Mouse (Mus musculus) midbrain, embryonic 16.5 days (tissue): Measurements from ENCODE around the gene Dst. TPM values are rescaled to one million over a fixed set of nuclear protein-coding genes. Genes with fewer than 3 reads are reported as not detected.

ENCODE experiments used
- ATAC-seq: fragments of 200-750 bp; cut with Nextera tagmentation; 2 replicates; pipeline ENCODE4 v1.8.0; 2017; ENCODE audit warnings: moderate TSS enrichment
- H3K27ac ChIP-seq: fragments of 300-500 bp; sonication (generic); 2 replicates; pipeline ENCODE4 v1.5.1; 2014; ENCODE audit warnings: mild to moderate bottlenecking, low read length, mixed read lengths
- H3K27me3 ChIP-seq: fragments of 300-500 bp; sonication (generic); 2 replicates; pipeline ENCODE4 v1.6.1; 2014; ENCODE audit warnings: low read depth, low read length, mixed read lengths; ENCODE audit not compliant: control insufficient read depth, insufficient read depth
- H3K36me3 ChIP-seq: fragments of 300-500 bp; sonication (generic); 2 replicates; pipeline ENCODE4 v1.6.1; 2014; ENCODE audit warnings: mild to moderate bottlenecking, low read length, moderate library complexity, mixed read lengths; ENCODE audit not compliant: control insufficient read depth, insufficient read depth
- H3K4me1 ChIP-seq: fragments of 300-500 bp; sonication (generic); 2 replicates; pipeline ENCODE4 v1.6.1; 2014; ENCODE audit warnings: mild to moderate bottlenecking, low read length, mixed read lengths; ENCODE audit not compliant: control insufficient read depth, insufficient read depth
- H3K4me2 ChIP-seq: fragments of 300-500 bp; sonication (generic); 2 replicates; pipeline ENCODE4 v1.6.1; 2014; ENCODE audit warnings: mild to moderate bottlenecking, low read length, mixed read lengths
- H3K4me3 ChIP-seq: fragments of 300-500 bp; sonication (generic); 2 replicates; pipeline ENCODE4 v1.5.1; 2014; ENCODE audit warnings: low read depth, mild to moderate bottlenecking, low read length, moderate library complexity, mixed read lengths
- H3K9ac ChIP-seq: fragments of 300-500 bp; sonication (generic); 2 replicates; pipeline ENCODE4 v1.6.1; 2014; ENCODE audit warnings: low read depth, low read length, mixed read lengths
- H3K9me3 ChIP-seq: fragments of 300-500 bp; sonication (generic); replicated peaks from 2 replicates; pipeline ENCODE4 v1.6.1; 2014; ENCODE audit warnings: mild to moderate bottlenecking, low read length, mixed read lengths; ENCODE audit not compliant: control insufficient read depth, poor library complexity, severe bottlenecking
- WGBS: fragments of 180-500 bp; shearing (Covaris S2); extraction: QIAGEN DNeasy Blood & Tissue Kit; methylation state at CpG from one replicate; pipeline ENCODE4 v1.1.7; 2014; 5-methylcytosine and 5-hydroxymethylcytosine counted together
- polyA plus RNA-seq: library from polyadenylated mRNA; unstranded; fragments of >200 nt; fragmentation: Nextera tagmentation; extraction: Ambion mirVana; gene quantifications from 2 replicates; pipeline ENCODE4 v1.2.1, GENCODE M21; 2015

Gene Dst
- polyA plus RNA-seq, 1 experiment from 2014 or later, result 36.1 TPM

DNA sequence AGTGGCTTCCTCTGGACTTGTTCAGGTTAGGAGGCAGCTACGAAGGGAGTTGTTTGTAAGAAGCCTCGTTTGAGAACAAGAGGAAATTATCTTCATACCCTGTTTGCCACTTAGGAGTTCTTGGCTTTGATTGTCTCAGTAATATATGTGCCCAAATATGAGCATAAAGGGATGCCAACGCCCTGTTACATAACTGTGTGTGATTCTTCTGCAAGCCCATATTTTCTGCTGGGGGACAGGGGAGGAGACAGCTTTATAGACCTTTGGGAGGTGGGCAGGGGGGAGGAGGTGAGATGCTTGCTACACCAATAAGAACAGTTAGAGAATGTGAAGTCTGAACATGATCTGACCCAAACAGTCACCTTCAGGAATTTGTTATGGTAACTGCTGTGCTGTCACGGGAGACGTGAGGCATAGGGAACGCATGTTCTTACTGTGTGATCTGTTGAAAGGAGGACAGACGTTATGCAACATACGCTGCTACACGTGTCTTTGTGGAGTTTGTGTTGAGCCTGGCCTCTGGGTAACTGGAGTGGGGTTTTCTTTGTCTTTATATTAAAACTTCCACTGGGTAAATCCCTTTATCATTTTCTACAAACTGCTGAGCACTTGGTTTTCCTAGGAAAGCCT is 235.0 kb downstream of the Dst start:
- no peak overlapping the region for H3K27ac ChIP-seq
- H3K27me3 ChIP-seq, result no peaks in the 10 kb centered on the region
- H3K9me3 ChIP-seq, result no peaks in the 10 kb centered on the region
- H3K4me3 ChIP-seq, result no peak overlapping the region
- no peak for ATAC-seq
- no peak overlapping the region for H3K9ac ChIP-seq
- WGBS, result 54% methylated on average over 9 of the region's 9 CpGs
- H3K4me1 ChIP-seq, result peaks cover 10% of the 10 kb centered on the region; the same call in 1 of the 2 replicates
- no peaks in the 10 kb centered on the region for H3K36me3 ChIP-seq
- no peak overlapping the region for H3K4me2 ChIP-seq

DNA sequence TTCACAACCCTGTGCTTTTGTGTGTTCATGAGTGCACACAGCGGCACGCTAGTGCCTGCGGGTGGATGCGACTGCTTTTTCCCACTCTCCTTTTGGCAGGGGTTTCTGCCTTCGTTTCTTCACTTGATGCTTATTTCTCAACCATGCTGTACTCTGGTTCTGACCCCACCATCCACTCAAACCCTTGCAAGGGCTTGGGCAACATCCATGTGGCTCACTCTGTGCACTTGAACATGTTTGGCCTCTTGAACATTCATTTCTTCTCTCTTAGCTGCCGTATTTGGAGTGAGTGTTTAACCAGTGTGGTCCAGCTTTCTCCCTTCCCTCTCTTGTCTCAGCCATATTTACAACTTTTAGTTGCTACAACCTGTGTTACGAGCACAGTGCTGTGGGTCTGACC is 236.8 kb downstream of the Dst start:
- Histone ChIP-seq H3K27ac (no peak overlapping the region), H3K9me3 (no peaks in the 10 kb centered on the region), H3K4me1 (peaks cover 7% of the 10 kb centered on the region; the same call in 1 of the 2 replicates), H3K9ac (no peak overlapping the region), H3K27me3 (no peaks in the 10 kb centered on the region), H3K4me2 (no peak overlapping the region), H3K36me3 (no peaks in the 10 kb centered on the region), H3K4me3 (no peak overlapping the region)
- ATAC-seq, result no peak
- 93% methylated on average over 7 of the region's 7 CpGs for WGBS

DNA sequence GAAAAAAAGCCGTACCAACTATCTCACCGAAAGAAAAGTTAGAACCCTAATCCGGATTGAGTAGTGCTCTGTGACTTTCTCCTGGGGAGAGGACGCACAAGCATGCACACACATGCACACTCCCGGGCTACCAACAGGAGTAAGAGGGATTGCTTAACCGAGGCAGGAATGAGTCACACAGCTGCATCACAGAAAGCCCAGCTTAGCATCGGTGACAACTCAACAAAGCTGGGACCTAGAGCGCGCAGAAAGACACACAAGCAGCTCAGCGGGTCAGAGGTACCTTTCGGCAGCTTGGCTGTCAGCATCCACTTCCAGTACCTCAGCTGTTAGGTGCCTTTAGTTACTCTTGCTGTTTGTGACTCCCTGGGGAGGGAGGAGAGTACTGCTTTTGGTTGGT is 240.0 kb downstream of the Dst start:
- Histone ChIP-seq H3K27me3 (no peaks in the 10 kb centered on the region), H3K27ac (no peak overlapping the region), H3K4me1 (peaks cover 6% of the 10 kb centered on the region; the same call in 1 of the 2 replicates), H3K4me2 (no peak overlapping the region), H3K4me3 (no peak overlapping the region), H3K9me3 (no peaks in the 10 kb centered on the region), H3K9ac (no peak overlapping the region), H3K36me3 (no peaks in the 10 kb centered on the region)
- WGBS, result 95% methylated on average over 11 of the region's 11 CpGs
- ATAC-seq, result no peak

DNA sequence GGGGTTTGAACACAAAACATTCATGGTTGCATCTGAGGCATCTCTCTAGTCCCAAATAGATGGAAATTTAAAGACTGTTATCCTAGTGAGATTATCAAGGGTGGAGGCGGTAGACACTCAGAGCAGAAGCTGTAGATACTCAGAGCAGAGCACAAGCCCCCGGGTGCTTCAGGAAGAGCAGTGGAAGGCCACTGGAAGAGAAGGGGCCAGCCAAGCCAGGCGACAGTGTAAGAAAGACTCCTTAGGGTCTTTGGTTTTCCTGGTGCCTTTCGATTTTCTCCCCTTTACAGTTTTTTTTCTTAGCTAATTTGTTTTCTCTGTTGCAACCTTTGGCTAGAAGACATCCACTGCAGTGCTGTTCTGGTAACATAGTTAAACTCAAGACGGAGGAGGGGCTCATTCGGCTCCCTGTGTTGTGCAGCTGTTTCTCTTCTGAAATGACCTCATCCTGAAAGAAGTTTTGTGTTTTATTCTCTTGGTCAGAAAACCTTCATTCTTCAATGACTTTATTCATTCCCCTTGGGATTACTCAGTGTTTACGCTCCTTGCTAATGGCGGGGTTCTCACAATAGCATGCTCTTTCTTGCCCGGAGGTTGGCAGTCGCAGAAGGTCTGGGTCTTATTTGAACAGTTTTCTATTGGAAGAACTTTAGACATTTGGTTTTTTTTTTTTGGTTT is 242.5 kb downstream of the Dst start:
- WGBS, result 32% methylated on average over 10 of the region's 10 CpGs
- no peak overlapping the region for H3K9ac ChIP-seq
- H3K4me3 ChIP-seq, result no peak overlapping the region
- H3K36me3 ChIP-seq, result no peaks in the 10 kb centered on the region
- H3K4me1 ChIP-seq, result no peaks in the 10 kb centered on the region
- no peaks in the 10 kb centered on the region for H3K9me3 ChIP-seq
- H3K4me2 ChIP-seq, result no peak overlapping the region
- 0 out of 2 replicates have a peak, but pooled peaks have one; percentile 34 for ATAC-seq
- H3K27ac ChIP-seq, result no peak overlapping the region
- H3K27me3 ChIP-seq, result no peaks in the 10 kb centered on the region

DNA sequence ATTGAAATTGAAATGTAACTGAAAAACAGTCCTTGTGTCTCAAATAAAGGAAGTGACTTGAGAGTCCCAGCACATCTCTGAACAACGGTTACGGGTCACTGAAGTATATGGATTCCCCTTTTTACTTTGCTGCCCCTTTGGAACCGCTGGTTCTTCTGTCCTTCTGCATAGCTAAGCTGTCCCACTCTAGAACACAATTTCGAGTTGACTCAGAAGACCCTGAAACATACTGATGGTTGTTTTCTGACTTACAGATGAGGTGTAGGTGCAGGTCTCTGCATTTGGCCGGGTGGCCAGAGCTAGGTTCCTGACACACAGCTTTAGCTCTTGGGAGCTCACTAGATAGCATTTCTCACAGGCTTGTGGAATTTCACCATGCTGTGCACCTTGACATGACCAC is 244.7 kb downstream of the Dst start:
- 89% methylated on average over 5 of the region's 5 CpGs for WGBS
- ATAC-seq, result no peak

DNA sequence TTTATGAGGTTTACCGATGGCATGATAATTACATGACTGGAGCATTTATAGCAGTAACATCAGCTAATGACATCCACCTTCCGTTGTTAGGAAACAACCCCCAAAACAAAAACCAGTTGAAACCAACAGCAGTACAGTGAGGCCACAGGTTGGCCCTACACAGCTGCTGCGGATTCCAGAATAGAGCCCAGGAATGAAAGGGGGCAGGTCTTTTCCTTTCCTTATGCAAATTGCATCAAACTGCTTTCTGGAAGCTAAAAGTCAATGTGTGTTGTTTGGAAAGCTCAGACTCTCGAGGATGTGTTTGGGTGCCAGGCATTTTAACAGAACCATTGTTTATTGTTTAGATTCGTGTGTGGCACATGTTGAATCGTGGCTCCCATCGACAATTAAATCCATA is 248.0 kb downstream of the Dst start:
- no peak overlapping the region for H3K4me2 ChIP-seq
- no peaks in the 10 kb centered on the region for H3K27me3 ChIP-seq
- no peak for ATAC-seq
- no peak overlapping the region for H3K4me3 ChIP-seq
- no peaks in the 10 kb centered on the region for H3K4me1 ChIP-seq
- WGBS, result 80% methylated on average over 7 of the region's 7 CpGs
- H3K9me3 ChIP-seq, result no peaks in the 10 kb centered on the region
- no peaks in the 10 kb centered on the region for H3K36me3 ChIP-seq
- H3K27ac ChIP-seq, result no peak overlapping the region
- H3K9ac ChIP-seq, result no peak overlapping the region

More for the DNA sequence above, 244.7 kb downstream of the Dst start:
- H3K4me2 ChIP-seq, result no peak overlapping the region
- no peak overlapping the region for H3K9ac ChIP-seq
- no peak overlapping the region for H3K4me3 ChIP-seq
- no peaks in the 10 kb centered on the region for H3K27me3 ChIP-seq
- H3K9me3 ChIP-seq, result no peaks in the 10 kb centered on the region
- H3K27ac ChIP-seq, result no peak overlapping the region
- no peaks in the 10 kb centered on the region for H3K36me3 ChIP-seq
- no peaks in the 10 kb centered on the region for H3K4me1 ChIP-seq

DNA sequence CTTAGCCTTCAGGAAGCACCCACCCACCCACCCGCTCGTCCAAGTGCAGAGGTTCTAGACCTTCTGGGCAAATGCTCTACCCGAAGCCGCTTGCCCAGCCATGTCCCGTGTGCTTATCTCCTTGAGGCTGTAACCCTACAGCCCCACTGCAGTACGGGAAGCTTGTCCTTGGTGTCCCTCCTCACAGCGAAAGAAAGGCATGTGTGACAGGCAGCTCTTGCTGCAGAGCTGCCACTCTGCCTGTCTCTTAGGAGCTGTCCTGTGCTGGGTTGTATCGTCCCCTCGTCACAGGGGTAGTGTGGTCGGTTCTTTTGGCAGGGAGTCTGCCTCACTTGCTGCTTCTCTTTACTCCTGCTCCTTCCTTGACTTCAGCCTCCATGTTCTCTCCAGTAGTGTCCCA is 249.7 kb downstream of the Dst start:
- Histone ChIP-seq H3K4me1 (no peaks in the 10 kb centered on the region), H3K9me3 (no peaks in the 10 kb centered on the region), H3K4me2 (no peak overlapping the region), H3K36me3 (no peaks in the 10 kb centered on the region), H3K27me3 (no peaks in the 10 kb centered on the region), H3K9ac (no peak overlapping the region), H3K4me3 (no peak overlapping the region), H3K27ac (no peak overlapping the region)
- WGBS, result 91% methylated on average over 10 of the region's 10 CpGs
- ATAC-seq, result no peak

DNA sequence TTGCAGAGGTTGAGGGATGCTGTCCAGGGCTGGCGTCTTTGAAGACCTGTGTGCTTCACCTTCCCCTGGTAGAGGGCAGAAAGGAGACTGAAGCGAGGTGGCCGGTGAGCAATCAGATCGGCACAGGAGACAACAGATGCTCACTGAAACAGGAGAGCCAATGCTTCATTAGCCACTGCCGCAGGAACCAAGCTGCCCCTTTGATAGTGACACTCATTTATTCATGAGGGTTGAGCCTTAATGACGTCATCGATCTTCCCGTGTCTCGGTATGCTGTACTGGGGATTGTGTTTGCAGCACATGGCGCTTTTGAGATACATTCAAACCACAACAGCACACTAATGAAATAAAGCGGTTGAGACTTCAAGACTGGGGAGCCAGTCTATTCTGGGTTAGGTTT is 250.8 kb downstream of the Dst start:
- no peak overlapping the region for H3K4me2 ChIP-seq
- no peak overlapping the region for H3K27ac ChIP-seq
- H3K9ac ChIP-seq, result no peak overlapping the region
- no peak for ATAC-seq
- H3K4me3 ChIP-seq, result no peak overlapping the region
- no peaks in the 10 kb centered on the region for H3K4me1 ChIP-seq
- H3K9me3 ChIP-seq, result no peaks in the 10 kb centered on the region
- WGBS, result 52% methylated on average over 11 of the region's 11 CpGs
- no peaks in the 10 kb centered on the region for H3K27me3 ChIP-seq
- no peaks in the 10 kb centered on the region for H3K36me3 ChIP-seq

DNA sequence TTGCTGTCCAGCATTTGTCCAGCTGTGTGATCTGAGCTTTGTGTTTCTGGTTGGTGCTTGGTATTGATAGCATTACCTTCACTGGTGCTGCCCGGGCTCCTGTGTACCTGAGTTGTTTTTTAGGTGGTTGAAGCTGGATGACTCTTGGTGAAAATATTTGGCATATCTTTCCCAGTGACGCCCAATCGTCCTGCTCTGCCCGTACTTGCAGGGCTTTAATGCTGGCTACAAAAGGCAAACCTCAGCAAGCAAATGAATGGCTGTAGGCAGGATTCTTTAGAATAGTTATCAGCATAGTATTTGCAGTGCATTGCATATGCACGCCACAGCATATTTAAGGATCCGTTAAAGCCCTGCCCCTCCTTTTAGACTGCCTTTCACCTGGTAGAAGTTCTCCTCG is 251.9 kb downstream of the Dst start:
- Histone ChIP-seq H3K36me3 (0 out of 2 replicates have a peak, but pooled peaks cover 2% of the 10 kb centered on the region), H3K4me3 (no peak overlapping the region), H3K27ac (no peak overlapping the region), H3K4me1 (no peaks in the 10 kb centered on the region), H3K9me3 (no peaks in the 10 kb centered on the region), H3K4me2 (no peak overlapping the region), H3K27me3 (no peaks in the 10 kb centered on the region), H3K9ac (no peak overlapping the region)
- no peak for ATAC-seq
- 91% methylated on average over 7 of the region's 7 CpGs for WGBS
